Mouse (Mus musculus): ENCODE measurements around the gene Gm21750. TPM values are rescaled to one million over a fixed set of nuclear protein-coding genes. Genes with fewer than 3 reads are reported as not detected.
"Not testable (repeated sequence)": the region's sequence is repeated elsewhere in the genome, so short reads cannot be mapped to it uniquely, and the experiment has no call there.

Gene Gm21750
- polyA plus RNA-seq (2017; shearing (Covaris generic)): not detected

DNA sequence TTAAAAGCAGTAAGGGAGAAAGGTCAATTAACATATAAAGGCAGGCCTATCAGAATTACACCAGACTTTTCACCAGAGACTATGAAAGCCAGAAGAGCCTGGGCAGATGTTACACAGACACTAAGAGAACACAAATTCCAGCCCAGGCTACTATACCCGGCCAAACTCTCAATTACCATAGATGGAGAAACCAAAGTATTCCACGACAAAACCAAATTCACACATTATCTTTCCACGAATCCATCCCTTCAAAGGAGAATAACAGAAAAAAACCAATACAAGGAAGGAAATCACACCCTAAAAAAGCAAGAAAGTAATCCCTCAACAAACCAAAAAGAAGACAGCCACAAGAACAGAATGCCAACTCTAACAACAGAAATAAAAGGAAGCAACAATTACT, at the start of gene Gm21750:
Gene Gm21750, plus strand, starts transcription at position 301 of the 400 bp plus-strand sequence.
- not testable (repeated sequence) for ATAC-seq

DNA sequence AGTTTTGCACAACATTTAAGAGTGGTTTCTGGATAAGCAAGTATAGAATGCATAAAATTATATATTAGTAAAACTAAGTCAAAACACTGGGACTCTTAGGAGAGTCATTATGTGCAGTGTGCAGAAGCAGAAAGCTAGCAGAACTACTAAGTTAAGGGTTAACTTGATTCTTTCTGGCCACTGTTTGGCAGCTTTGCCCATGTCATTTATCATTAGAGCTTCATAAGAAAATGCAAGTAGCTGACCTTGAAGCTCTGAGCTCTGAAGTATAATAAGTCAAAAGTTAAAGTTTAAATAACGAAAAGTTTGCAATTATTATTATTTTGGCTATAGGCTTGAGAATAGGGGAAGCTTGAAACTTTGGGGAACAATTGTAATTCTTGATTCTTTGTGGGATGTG, 46.1 kb upstream of the Gm21750 start:
- not testable (repeated sequence) for ATAC-seq

- ATAC-seq: no peak
Measured at GRCm38 (mm10) chr14:73620880-73621279, 40.1 kb upstream of the Gm21750 start.

DNA sequence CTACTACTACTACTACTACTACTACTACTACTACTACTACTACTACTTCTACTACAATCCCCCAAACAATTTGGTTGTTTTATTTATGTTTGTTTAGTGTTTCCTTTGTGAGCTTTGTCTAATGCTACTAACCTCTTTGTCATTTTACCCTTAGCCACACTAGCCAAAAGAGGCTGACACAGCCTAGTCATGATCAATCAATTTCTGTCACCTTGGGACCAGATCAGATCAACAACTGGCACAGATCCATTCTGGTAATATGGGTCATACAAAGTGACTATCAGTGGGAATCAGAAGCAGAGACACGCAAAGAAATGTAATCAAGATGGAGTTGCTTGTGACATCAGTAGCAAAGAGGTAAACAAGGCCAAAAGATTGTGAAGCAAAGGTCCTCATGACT, 38.0 kb upstream of the Gm21750 start:
- no peak for ATAC-seq

DNA sequence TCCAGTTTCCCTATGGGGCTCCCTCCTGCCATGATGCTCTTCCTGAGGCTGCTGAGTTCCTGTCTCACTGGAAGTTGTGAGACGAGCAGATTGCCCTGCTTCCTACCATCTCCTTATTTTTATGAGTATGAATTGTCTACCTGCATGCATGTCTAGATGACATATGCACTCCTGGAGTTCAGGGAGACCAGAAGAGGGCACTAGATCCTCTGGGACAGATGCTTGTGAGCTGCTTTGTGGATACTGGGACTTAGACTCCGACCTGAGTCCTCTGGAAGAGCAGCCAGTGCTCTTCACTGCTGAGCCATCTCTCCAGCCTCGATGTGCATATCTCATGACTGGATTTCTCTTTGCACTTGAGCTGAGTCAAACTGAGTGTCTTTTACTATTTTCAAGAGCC, 35.6 kb upstream of the Gm21750 start:
- ATAC-seq: no peak

- ATAC-seq: no peak
Measured at GRCm38 (mm10) chr14:73631511-73631910, 29.5 kb upstream of the Gm21750 start.

DNA sequence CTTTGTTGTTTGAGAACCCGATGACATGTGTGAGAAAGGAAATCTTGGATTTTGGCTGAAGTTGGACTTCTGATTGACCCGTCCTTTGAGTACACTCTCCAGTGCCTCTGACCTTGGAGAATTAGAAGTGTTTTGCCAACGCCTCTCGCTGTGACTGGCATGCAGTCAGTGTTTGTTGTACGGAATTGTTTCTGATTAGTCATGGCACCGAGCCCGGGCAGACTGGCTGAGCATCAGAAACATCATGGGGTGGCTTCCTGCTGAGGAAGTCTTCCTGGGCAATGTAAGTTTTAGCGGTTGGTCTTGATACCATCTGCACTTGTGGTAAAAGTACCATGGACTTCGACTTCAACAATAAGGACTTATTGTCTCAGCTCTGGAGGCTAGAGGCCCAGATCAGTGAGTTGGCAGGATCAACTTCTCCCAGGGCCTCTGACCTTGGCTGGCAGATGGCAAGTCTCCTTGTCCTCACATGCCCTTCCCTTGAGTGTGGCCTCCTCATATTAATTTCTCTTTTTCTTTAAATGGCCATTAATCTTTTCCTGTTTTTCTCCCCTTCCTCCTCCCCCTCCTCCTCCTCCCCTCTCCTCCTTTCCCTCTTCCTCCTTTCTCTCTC, 28.3 kb upstream of the Gm21750 start:
- no peak for ATAC-seq

DNA sequence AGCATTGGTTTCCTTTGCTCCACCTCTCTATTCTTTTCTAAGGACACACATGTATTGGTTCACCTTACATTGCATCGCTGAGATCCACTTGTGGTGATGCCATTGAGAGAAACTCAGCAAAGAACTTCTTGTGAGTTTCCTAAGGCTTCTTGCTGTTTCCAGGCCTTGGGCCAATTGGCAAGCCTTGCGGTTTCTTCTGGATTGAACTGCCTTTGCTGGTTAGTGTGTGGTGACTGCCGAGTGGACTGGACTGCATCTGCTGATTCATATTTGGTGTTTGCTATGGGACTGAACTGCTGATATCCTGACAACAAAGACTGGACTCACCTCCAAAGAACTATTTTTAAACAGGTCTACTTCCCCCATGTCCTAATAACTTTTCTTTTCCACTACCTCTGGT, 26.7 kb upstream of the Gm21750 start:
- no peak for ATAC-seq

GRCm38 (mm10) chr14:73637460-73637859, 23.6 kb upstream of the Gm21750 start:
- ATAC-seq: no peak

DNA sequence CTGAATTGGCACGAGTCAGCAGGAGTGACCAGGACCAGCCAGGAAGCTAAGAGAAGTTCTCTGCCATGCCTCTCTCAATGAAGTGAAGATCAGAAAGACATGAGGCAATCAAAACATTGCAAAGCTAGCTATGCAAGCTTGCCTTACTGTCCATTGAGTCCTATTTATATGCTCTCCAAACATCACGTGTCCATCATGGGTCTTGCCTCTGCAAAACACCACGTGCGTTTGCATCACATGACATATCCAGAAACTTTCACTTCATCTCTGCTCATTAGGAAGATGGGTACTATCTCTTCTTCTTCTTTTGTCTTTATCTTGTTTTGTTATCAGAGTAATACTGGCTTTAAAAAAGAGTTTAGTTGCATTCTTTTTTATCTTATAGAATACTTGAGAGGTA, 10.8 kb upstream of the Gm21750 start:
- ATAC-seq: no peak

DNA sequence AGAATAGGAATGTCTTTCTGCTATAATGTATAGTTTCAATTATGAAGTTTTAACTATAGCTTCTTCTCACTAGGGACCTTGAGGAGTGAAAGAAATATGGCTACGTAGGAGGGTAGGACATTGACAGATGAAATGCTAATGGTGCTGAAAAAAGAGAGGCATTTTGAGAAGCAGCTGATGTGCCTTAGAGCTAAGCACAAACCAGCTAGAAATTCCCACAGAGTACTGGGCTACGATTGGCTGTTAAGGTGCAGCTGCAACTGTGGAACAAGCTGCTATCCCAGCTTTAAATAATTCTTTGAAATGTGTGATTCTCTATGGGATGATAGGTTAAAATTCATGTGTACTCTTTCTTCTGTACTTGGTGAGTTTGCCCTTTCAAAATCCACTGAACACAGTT, 9.1 kb downstream of the Gm21750 start:
- ATAC-seq: no peak

- ATAC-seq: no peak
Measured at GRCm38 (mm10) chr14:73687726-73688125, 26.7 kb downstream of the Gm21750 start.

DNA sequence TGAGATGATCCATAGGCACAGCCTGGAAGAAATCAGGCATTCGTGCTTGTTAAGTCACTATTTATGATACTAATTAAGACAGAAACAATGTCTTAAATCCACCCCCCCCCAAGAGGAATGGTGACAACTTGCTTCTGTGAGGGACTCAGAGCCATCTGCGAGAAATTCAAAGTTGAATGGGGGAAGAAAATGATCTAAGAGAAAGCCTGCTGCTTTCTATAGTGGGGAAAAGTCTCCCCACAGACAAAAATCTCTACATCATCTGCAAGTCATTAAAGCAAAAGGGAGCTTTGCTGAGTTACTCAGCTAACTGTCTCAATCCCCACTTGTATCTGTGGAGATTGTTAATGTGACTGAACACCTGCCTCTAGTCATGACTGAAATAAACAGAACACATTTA, 27.4 kb downstream of the Gm21750 start:
- no peak for ATAC-seq

- no peak for ATAC-seq
Measured at GRCm38 (mm10) chr14:73700256-73700655, 39.2 kb downstream of the Gm21750 start.

- ATAC-seq: no peak
Measured at GRCm38 (mm10) chr14:73709412-73710110, 48.5 kb downstream of the Gm21750 start.

Other genes with a start within 250 kb of the Gm21750 start
- gene Med4, start 151.2 kb upstream of the Gm21750 start, polyA plus RNA-seq (2017; shearing (Covaris generic)): 10 to 100 TPM; 56.3 to 65.1 TPM
- gene Sucla2, start 135.9 kb upstream of the Gm21750 start, polyA plus RNA-seq (2017; shearing (Covaris generic)): 10 to 100 TPM; 85.1 to 91.6 TPM
- 1 to 10 TPM; 2.2 to 2.5 TPM for gene Nudt15, start 113.0 kb upstream of the Gm21750 start, polyA plus RNA-seq (2017; shearing (Covaris generic))